15 mouse cellular contexts compared by ENCODE assay signal in genomic region chr3:121395588-121396295, GRCm38 (mm10). TPM values are rescaled to one million over a fixed set of nuclear protein-coding genes. Genes with fewer than 3 reads are reported as not detected.
A peak's percentile ranks its signal among the peaks of the same experiment; 100 is the strongest.
DNase-seq lines count a peak whose midpoint lies in the region; ATAC-seq lines count a peak whose summit lies in the region.
"Had no signal": no experiment of that assay in that cellular context is flagged by ENCODE, and none has a peak within 500 bp of the region (broad histone marks: within the 10 kb centered on the region; RNA-seq: fewer than 3 reads in every experiment).

No protein-coding gene starts in this region.

- peaks cover 4% of the 10 kb centered on the region; the same call in 1 of the 2 replicates for H3K4me1 ChIP-seq in intestine, embryonic 14.5 days (replicated peaks; ENCODE audit: control insufficient read depth, insufficient read depth, low read length)

- intact Hi-C loops in gastrocnemius, postnatal 14 days (cut with DNase I; ENCODE audit: low total_unique reads): no loop called here

- WGBS in intestine, embryonic 14.5 days: 67% methylated on average over 16 of the region's 16 CpGs

- no peak overlapping the region for H3K4me2 ChIP-seq in intestine, embryonic 14.5 days (ENCODE audit: low read length)
- H3K4me2 ChIP-seq: forebrain, embryonic 13.5 days; liver, embryonic 12.5 days; midbrain, embryonic 13.5 days had no signal

- peak; percentile 94 for DNase-seq in heart, adult 11 months
- DNase-seq in heart, adult 8-10 months (ENCODE audit: low spot score): no peak
- DNase-seq in NIH3T3 (ENCODE audit: low read depth): peak; percentile 66
- no peak for DNase-seq in intestine, embryonic 14.5 days (ENCODE audit: low spot score)
- DNase-seq in lung, postnatal 25 days (ENCODE audit: low spot score): peak; percentile 18
- DNase-seq in gastrocnemius, postnatal 14 days: no peak
- no peak for DNase-seq in cerebellum, adult 8-10 months
- DNase-seq in adrenal gland, postnatal 4 days (ENCODE audit: low spot score in 2 of 2): no peak
- DNase-seq: cerebellum, postnatal 25 days; spleen, adult 18-20 months had no signal

- H3K9me3 ChIP-seq in intestine, embryonic 14.5 days (ENCODE audit: control insufficient read depth, low read length): no peaks in the 10 kb centered on the region
- H3K9me3 ChIP-seq: forebrain, embryonic 13.5 days; liver, embryonic 12.5 days; midbrain, embryonic 13.5 days had no signal

- no peak overlapping the region for H3K9ac ChIP-seq in intestine, embryonic 14.5 days (ENCODE audit: low read length)
- H3K9ac ChIP-seq: forebrain, embryonic 13.5 days; liver, embryonic 12.5 days; midbrain, embryonic 13.5 days had no signal

- H3K4me3 ChIP-seq in intestine, embryonic 14.5 days (ENCODE audit: low read depth, low read length): no peak overlapping the region
- H3K4me3 ChIP-seq: forebrain, embryonic 13.5 days; left cerebral cortex, adult 2 months; liver, embryonic 12.5 days; midbrain, embryonic 13.5 days had no signal

- H3K27me3 ChIP-seq in intestine, embryonic 14.5 days (replicated peaks; ENCODE audit: control insufficient read depth, insufficient read depth, low read length): no peaks in the 10 kb centered on the region
- H3K27me3 ChIP-seq: forebrain, embryonic 13.5 days; liver, embryonic 12.5 days; midbrain, embryonic 13.5 days had no signal

- no peak overlapping the region for H3K27ac ChIP-seq in intestine, embryonic 14.5 days (ENCODE audit: low read depth)
- H3K27ac ChIP-seq: forebrain, embryonic 13.5 days; left cerebral cortex, adult 2 months; liver, embryonic 12.5 days; midbrain, embryonic 13.5 days had no signal

- H3K36me3 ChIP-seq in intestine, embryonic 14.5 days (ENCODE audit: control insufficient read depth, insufficient read depth, low read length): no peaks in the 10 kb centered on the region
- H3K36me3 ChIP-seq: liver, embryonic 12.5 days; midbrain, embryonic 13.5 days had no signal

- peak; percentile 43; the same call in 1 of the 2 replicates for ATAC-seq in intestine, embryonic 14.5 days (replicated peaks; ENCODE audit: low FRiP score, low TSS enrichment, low read depth)
- ATAC-seq: forebrain, embryonic 13.5 days; hindbrain, embryonic 16.5 days; liver, embryonic 12.5 days; midbrain, embryonic 13.5 days had no signal

RNA-seq across cellular contexts. Expression of gene Cnn3, which starts 30.6 kb away (rescaled TPM):
- total RNA-seq in heart, adult 8-10 months (2022): 10 to 100 TPM; 30.4 to 35.4 (median 33.8) TPM
- polyA plus RNA-seq in intestine, embryonic 14.5 days (2014; fragmentation: Nextera tagmentation; extraction: Ambion mirVana): 567 and 699 TPM in 2 replicates
- 10 to 100 TPM; 54.0 to 64.5 TPM for total RNA-seq in gastrocnemius, postnatal 14 days (2021)
- 100 to 1,000 TPM; 191 to 207 TPM for total RNA-seq in adrenal gland, postnatal 4 days (2021)

Comparison
In these comparisons a context has a peak if more than half of its experiments do, and no peak if none do; other contexts are left out.
1. DNase-seq: peak in heart, adult 11 months (single experiment), NIH3T3 (single experiment) and lung, postnatal 25 days (single experiment); none in heart, adult 8-10 months (single experiment), intestine, embryonic 14.5 days (single experiment), gastrocnemius, postnatal 14 days (single experiment), cerebellum, adult 8-10 months (single experiment) and adrenal gland, postnatal 4 days (0 of 2).